Mouse (Mus musculus) 3T3-L1 (cell line): Measurements from ENCODE around the gene Psd4.

Experiments used
- DNase-seq: peaks from one replicate; pipeline ENCODE4 v3.0.0-alpha.2; 2015; ENCODE audit warnings: low read depth, low spot score

Psd4 gene

DNA sequence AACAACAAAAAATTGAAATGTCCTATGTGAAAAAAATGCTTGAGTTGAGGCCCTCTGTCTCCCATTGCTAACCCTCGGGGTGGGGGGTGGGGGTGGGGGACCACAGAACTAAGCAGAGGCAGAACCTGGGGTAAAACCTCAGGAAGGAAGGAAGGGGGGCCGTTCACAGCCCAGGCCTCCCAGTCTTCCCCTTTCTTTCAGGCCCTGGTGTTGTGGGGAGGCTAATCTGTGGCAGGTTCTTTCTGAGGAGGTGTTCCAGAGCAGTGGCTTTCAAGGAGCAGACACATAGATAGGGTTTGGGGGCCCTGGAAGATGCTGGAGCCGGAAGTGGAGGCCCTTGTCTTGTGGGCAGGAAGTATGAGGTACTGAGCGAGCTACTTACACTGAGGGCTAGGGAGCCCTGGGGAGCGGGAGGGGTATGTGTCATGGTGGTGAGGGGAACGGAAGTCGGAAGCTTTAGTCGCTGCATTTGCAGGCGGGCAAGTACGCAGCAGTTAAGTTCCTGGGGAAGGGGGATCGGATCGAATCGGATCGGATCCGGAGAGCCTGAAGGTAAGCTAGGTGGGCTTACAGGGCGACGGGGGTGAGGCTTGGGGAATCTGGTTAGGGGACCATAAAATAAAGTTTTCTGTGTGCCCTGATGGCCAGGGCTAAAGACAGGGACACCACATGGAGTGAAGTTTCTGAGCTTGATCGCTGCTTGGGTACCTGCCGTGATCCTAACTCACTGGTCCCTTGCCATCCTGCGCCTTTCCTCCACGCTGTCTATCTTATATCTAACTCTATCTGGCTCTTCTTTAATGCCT is 19.0 kb downstream of the Psd4 start:
- no peak for DNase-seq

DNA sequence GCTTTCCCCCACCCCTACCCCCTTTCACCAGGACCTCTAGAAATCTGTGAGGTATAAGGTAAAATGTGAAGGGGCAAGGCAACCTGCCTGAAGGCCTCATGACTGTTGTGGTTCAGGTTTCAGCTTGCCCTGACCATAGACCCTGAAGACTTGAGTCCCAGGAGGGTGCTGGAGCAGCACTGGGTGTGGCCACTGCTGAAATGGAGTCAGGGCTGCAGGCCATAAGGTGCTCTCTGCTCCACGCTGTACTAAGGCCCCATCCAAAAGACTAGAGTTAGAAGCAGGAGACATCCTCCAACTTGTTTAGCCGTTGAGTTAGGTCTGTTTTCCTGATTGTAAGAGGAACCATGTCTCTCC is 19.6 kb downstream of the Psd4 start:
- no peak for DNase-seq

DNA sequence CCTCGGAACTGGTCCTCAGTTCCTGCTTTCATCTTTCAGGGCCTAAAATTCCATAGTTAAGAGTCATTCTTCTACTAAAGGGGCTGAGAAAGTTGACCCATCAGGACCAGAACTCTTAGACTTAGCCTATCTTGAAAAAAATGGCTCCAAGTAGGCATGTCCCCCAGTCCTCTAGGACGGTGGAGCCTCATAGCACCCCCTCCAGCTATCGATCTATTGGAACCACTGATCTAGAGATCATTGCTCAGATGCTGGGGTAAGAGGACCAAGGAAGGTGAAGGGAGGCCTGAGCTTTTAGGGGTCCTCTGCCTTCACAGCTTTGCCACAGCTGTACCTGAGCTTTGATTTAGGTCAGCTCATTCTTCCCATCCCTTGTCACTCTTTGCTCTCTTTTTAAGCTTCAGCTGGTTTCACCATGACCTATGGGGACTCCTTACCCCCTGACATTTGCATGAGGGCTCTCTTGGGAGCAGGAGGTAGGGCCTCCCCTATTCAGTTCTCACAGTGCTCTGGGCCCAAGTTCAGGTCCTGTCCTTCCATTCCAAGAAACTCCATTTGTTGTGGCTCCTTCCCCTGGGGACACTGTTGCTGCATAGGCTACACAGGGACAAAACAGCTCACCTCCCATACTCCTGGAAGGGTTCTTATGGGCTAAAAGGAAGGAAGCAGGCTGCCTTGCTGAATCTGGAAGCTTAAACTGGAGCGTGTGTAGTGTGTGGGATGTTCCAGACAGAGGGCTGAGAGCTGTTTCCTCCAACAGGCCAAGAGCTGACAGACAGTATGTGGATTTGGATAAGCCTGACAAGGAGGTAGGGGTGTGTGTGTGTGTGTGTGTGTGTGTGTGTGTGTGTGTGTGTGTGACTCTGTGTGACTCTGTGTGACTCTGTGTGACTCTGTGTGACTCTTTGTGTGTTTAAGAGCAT is 20.2 kb downstream of the Psd4 start:
- DNase-seq = no peak

DNA sequence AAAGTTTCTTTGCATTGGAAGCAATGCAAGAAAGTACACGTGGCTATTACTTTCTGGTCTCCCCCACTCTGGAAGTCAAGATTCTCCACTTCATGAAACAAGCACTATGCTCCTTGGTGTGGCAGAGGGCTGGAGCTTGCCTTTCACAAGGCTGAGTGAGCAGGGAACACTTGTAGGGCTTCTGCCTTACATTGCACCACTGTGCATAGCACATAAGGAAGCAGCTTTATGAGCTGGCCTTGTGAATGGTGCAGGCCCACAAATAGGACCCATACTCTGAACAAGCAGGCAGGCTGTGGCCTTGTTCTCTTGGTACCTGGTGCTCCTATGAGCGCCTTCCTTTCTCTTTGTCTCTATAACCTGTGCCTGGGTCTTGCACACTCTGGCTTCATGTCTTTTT is 25.9 kb downstream of the Psd4 start:
- DNase-seq = no peak

DNA sequence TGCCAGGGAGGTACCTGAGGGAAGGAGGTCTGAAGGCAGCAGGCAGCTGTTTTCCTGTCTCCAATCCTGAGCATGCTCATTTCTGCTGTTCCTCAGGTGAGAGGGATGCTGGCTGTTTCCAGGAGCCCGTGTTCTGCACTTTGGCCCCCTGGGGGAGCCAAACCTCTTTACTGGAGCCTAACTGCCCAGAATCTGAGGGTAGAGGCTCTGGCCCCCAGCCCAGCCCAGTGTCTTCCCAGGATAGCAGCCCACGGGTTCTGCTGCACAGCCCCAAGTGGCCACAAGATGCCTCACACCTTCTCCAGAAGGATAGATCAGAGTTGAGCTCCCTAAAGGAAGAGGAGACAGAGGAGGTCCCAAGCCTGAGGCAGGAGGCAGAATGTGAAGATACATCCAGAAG is 29.7 kb downstream of the Psd4 start:
- no peak for DNase-seq

DNA sequence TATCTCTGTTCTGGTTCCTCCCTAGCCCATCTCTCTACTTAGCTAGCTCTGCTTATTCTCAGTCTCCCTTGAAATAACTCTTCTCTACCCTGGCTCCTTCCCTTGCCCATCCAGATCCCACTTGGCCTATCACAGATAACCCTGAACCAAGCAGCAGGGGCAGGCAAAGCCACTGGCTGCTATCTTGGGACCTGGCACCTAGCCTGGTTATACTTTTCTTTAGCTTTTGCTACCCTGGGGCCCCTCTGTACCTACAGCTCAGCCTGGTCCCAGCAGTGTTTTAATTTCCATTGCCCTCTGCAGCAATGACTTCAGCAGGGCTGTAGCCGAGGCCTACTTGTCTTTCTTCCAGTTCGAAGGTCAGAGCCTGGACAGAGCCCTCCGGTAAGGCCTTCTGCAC is 33.3 kb downstream of the Psd4 start:
- no peak for DNase-seq

DNA sequence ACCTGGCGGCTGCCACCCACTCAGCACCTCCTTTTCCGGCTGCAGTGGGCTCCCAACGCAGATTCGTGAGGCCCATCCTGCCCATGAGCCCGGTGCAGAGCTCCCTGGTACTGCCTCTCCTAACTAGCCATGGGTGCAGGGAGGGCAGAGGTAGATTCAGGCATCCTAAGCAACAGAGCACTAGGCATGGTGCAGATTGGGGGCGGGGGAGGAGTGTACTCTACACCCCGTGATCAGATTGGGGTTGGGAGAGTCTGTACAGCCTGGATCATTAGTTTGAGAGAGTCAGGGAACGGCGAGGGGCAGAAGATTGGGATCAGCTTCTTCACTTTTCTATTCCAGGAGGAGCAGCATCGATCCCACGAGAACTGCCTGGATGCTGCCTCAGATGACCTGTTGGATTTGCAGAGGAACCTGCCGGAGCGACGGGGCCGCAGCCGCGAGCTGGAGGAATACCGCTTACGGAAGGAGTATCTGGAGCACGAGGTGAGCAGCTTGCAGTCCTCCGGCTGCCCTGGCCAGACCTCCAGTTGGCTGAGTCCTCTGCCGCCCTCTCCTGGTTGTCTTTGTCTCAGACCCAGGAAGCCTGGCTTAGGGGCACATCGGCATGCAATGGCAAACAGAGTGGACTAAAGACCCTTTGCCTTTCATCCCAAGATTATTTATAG is 38.1 kb downstream of the Psd4 start:
- peak; percentile 68 for DNase-seq

DNA sequence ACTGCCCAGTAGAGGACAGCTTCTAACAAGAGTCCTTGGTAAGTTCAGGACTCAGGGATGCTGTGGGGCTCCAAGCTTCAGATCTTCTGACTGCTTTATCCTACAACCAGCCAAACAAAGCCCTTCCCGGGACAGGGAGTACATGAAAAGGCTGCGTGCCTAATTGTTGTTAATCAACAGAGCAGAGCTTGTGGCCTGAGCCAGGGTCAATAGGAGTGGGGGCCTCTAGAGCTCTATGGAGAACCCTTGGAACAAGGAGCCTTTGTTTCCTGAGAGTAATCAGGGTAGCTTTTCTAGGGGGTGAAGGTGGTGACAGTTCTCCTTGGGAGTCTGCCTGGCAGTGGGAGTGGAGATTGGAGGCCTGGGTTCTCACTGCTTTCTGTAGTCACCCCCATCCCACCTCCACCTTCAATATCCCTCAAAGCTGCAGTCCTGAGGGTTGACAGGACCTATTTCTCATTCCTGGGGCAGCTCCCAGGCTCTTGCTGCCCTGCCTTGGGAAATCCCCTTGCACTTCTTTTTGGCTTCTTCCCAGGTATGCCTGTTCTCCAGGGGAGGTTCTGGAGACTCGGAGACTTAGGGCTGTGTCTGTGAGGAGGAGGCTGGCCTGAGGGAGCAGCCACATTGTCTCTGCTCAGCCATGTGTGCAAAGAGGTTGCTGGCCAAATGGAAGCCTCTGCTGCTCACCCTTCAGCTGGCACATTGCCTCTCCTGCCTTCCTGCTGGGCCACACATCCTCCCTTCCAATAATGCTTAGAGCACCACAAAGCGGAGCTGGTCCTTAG is 40.5 kb downstream of the Psd4 start:
- DNase-seq = peak; percentile 23

DNA sequence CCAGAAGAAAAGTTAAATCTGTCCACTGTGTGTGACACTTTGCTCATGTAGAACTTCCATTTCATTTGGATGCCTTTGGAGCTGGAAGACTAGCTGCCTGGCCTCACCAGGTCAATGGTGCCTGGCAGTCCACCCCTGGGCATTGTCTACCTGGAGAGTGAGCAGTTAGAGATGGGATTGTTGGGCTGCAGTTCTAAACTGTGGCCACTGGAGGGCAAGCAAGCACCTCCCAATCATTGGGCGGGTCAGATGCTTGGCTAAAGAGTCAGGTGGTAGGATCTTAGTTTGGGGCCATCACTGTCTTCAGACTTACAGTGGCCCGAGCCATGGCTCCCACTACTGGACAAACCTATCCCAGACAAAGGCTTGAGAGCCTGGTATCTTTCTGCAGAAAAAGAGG is 41.8 kb downstream of the Psd4 start:
- peak; percentile 85 for DNase-seq

DNA sequence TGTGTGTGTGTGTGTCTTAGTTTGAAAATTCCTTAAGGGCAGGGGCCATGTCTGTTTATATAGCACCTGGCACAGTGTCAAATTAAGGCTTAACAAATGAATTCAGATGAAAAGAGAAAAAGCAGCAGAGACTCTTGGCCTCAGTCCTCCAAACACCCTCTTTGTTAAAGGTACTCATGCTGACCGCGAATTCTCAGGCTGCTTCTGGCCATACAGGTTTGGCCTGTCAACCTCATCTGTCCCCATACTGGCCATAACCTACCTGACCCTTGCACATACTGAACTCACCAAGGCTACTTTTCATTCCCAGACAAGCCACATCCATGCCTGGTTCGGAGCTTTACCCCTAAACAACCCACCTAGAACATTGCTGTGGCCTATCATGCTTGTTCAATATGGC is 45.8 kb downstream of the Psd4 start:
- DNase-seq = no peak

DNA sequence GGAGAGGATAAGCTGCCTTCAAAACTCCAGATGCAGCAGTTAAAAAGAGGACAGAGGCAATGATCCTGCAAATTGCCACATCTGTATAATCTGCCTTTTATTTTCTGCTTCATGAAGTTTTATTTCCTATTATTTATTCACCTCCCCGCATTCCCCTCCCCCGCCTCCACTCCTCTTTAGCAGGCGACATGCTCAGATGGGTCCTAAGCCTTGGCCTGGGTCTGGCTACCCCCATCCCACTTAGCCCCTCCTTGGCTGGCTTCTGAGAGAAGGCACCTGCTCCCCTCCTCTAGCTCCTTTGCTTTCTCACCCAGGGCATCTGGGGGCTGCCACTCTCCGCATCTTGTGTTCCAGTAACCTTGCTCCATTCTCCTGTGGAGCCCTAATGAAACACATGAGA is 46.3 kb downstream of the Psd4 start:
- DNase-seq = no peak

DNA sequence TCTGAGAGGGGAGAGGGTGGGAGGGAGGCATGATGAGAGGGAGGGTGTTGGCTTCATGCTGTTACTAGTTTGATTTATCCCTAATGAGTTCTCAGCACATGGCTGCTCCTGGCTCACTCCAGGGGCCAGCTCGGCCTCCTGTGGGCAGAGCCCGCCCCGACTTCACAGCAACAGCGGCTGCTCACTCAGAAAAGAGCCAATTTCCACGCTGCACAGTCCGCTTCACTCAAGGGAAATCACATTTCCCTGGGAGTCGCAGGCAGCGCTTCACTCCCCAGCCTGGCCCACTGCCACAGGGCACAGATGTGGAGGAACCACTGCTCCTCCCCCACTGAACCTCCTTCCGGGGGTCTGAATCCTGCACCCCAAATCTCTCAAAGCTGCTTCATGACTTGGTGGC is 49.3 kb downstream of the Psd4 start:
- DNase-seq = no peak

DNA sequence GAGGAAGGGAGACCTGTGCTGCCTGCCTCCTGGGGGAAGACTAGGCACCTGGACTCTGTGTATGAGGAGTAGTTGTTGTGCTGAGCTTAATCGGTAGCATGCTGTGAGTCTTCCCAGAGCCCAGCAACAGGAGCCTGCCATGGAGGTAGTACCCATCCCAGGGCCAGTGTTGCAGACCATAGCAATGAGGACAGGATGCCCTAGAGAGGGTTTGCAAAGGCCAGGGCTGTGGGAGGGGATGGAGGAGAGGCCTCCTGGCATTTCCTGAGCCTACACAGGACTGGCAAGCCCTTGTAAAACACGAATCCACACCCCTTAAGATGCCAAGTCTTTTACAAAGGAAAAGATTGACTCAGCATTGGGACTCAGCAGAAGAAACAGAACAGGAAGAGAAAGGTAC is 49.7 kb downstream of the Psd4 start:
- peak; percentile 35 for DNase-seq

DNA sequence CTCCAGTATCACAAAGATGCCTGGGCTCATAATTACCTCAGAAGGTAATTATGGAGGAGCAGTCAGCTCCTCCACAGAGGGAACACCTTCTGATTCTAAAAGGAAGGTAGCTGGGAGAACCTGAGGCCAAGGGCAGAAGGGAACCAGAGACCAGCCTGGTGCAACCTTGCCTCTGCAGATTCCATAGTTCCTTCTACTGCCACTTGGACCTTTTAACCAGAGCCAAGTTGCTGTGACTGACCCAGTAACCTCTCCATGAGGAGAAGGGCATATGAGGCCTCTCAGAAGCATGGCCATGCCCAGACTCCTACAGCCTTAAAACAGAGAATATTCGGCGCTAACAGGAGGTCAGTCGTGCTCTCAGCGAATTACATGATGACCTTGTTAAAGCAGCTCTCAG is 50.2 kb downstream of the Psd4 start:
- DNase-seq = no peak

DNA sequence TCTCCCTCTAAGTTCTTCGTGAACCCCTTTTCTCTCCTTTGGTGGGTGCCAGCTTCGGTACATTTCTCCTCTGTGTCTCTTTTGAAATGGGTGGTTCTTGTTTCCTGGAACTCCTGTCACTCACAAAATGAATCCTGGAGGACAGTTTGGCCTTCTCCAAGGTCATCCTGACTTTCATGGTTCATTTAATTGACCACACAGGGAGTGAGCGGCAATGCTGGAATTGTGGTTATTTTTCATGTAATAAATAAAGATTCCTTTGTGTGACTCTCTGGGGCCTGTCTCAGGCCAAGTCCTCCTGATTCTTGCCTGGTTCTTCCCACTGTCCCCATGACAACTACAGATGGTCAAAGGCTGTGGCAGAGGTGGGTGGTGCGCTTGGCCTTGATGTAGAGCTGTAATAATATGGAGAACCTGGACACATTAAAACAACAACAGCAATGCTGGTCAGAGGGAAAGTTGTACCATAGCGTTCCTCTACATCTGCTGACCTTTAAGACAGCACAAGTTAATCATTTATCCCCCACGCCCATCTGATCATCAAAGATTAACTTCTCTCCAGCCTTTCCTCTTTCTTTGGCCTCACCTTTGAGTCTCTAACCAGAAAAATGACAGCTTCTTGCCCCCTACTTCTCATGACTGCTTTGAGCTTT is 54.0 kb downstream of the Psd4 start:
- DNase-seq = no peak

DNA sequence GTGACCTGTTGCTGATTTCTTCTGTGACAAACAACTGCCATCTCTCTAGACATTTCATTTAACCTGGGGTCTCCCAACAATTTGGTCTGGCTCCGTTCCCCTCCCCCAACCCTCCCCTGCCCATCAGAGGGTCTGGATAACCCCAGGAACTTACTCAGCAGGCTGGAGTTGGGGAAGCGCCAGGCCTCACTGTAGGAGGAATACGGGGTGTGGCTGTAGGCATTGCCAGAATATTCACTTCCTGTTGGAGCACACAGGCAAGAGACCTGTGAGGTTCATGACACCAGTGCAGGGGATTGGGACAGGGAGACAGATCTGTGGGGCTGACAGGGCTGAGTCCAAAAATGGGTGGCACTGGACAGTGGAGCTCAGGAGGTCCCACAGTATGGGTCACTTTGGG is 55.4 kb downstream of the Psd4 start:
- DNase-seq = peak; percentile 67

DNA sequence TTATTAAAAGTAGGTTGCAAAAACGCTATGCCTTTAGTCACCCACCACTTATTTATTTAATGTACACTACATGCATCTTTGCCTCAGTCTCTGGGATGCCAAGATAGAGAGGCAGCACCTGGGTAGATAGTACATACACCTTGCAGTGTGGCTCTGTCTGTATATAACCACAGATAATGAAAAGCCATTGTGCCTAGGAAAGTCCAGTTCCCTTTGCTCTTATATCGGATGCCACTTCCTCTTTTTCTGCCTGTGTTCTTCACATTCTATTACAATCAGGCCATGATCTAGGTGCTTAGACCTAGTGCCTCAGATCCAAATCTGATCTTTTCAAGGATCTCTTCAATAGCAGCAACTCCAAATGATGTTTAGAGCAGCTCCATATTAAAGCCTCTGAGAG is 58.2 kb downstream of the Psd4 start:
- DNase-seq = no peak

DNA sequence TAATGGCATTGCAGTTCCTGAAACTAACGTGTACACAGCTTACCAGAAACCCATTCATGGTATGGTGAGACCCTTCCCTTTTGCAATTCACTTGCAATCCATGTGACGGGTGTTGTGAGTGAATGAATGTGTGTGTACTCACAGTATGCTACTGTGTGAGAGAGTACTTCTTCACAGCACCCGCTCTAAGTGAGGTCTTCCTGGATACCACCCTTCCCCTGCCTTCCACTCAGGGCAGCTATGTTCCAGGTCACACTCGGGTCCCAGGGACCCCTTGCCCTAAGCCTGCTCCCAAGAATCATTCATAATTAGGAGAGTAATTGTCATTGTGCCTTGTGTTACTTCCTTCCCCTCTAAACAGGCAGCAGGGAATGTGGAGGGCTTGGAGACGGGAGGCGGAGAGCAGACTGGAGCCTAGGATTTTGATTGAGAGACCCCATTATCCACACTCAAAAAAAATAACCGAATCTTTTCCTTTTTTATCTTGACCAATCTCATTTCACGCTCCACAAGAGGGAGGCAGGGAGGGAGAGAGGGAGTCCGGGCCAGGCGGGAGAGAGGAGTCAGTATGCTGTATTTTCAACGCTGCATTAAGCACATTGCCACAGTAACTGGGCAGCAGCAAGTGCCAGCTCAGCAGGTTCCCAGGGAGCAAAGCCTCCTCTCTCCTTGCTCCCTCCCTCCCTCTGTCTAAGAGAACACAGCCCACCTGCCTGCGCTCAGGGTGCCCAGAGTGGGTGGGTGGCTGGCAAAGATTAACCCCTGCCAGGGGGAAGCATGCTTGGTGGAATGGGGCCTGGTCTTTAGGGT is 60.7 kb downstream of the Psd4 start:
- DNase-seq = no peak

DNA sequence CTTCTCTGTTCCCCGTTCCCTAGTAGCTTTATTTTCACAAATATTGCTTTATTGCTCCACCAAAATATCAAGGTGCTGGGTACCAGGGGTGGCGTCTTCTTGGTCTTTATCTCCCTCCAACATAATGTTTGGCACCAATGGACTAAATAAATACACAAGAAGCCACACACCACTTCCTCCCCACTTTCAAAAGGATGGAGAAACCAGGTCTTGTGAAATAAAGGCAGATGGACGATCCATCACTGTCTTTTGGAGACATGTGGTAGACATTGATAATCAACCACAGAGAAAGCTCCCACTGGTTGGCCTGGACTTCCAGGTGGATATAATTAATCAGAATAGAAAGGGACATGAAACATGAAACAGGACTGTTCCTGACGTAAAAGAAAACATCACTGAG is 62.4 kb downstream of the Psd4 start:
- DNase-seq = no peak

DNA sequence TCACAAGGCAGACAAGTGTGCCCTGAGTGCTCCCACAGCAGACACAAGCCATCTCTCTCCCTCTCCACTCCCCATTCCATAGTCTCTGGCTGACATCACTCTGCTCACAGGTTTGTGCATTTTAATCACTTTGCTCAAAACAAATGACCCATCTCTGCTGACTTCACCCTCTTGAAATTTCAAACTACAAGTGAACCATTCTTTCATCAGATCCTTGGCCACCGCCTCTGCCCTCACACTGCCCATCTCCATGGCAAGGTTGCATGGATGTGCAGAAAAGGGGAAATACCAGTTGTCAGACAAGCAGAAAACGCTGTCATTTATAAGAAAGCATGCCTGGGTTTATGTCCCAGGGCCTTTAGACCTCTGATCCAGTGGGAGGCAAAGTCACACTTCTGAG is 67.3 kb downstream of the Psd4 start:
- peak; percentile 21 for DNase-seq
